Mouse (Mus musculus): ENCODE measurements around the gene Rhbdf1. TPM values are rescaled to one million over a fixed set of nuclear protein-coding genes. Genes with fewer than 3 reads are reported as not detected.

Gene Rhbdf1
- total RNA-seq, 2 experiments from 2014 or later: 5.0 TPM; not detected in 1

DNA sequence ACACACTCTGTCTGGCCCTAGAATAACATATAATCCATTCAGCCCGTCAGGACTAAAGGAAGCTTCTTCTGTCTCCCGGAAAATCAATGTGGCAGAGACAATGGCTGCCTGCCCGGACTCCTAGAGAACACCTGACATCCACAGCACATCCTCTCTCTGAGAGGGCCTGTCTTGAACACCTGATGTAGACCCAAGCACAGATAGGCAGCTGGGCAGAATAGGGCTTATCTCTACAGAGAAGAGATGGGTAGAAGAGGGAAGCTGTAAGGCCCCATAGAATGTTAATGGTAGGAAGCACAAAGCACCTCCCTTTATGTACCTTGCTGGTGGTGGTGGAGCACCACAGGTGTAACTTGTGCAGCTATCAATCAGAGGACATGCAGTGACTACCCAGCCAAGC is 20.1 kb upstream of the Rhbdf1 start:
- no peak for ATAC-seq (replicated peaks; ENCODE audit: low FRiP score, poor library complexity, severe bottlenecking)

DNA sequence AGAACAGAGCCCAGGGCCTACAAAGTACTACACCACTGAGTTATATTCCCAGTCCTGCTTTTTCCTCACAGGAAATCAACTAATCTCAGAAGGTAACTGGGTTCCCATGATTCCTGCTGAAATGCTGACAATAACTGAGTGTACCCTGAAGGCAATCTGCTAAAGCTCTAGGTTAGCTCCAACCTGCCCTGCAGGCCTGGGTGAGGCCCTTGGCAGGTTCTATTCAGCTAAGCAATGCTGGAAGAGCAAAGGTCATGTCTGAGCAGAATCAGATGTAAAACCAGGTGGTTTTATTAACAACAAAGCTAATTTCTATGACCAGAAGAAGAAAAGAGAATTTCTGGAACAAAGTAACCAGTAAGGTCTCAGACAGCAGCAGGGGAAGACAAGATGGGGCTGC is 19.3 kb upstream of the Rhbdf1 start:
- no peak for ATAC-seq (replicated peaks; ENCODE audit: low FRiP score, poor library complexity, severe bottlenecking)

DNA sequence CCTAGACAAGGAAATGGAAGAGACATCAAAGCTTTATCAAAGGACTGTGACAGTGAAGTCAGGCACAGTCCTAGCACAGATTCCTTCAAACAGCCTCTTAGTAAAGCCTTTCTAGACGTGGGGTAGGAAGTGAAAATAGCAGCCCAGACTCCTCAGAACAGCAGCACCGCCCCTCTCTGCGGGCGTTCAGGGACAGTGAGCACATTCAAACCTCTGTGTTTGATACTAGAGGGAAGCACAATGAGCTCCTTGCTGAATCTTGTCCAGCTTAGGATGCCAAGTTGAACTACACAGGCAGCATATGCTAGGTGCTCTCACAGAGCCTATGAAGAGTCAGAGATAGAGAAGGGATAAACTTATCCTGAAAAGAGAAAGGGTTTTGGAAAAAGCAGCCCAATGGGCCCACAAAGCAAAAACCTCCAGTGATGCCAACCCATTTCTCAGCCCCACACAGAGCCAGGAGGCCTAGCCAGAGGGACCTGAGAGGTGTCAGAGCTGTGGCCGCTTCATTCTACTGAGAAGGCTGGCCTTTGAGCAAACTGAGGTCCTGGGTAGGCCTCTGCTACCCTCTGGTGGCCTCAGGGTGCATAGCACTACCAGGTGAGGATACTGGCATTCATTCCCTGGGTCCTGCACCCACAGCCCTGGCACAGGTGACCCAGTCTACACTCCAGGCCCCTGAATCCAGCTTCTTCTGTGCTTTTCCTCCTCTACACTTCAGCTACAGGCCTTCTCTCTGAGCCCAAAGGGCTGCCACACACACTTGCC is 16.2 kb upstream of the Rhbdf1 start:
- peak; percentile 85 for ATAC-seq (replicated peaks; ENCODE audit: low FRiP score, poor library complexity, severe bottlenecking)

DNA sequence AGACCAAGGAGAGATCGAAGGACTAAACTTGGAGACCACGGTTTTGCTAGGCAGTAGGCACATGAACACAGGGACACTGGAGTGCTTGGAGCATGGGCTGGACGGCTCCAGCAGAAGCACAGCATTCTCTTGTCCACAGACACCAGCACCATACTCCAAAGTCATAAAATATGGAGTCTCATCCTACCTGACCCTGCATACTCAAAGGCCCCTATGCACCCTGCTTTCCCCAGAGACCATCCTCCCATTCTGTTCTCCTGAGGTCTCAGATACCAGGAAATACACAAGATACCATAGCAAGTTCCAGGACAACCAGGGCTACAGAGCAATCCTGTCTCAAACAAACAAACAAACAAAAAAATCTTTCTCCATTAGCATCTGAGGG is 15.3 kb upstream of the Rhbdf1 start:
- no peak for ATAC-seq (replicated peaks; ENCODE audit: low FRiP score, poor library complexity, severe bottlenecking)

DNA sequence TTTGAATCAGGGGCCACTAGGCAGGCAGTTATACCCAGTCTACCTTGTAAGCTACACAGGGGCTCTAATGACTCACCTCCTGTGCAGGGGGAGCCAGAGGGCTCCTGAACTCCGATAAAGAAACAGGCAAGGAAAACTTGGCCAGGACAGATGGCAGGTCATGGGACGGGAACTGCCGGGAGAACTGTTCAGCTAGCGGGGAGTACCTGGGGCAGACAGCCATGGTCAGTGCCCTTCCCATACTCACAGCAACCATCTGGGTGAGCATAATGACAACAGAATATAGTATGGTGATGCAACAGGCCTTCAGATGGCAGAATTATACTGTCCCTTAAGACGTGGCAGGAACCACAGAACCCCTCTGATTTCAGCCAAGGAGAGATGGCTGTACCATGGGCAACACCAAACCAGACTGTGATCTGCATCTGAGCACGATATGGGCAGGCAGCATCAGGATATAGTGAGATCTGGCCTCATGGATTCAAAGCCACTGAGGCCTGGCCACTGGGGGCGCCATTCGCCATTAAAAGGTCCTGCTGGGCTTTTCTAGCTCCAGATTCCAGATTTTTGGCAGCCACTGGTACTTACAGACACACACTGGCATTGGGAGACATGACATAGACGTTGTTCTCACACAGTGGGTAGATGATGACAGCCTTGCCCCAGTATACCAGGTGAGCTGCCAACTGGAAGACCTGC is 14.8 kb upstream of the Rhbdf1 start:
- ATAC-seq (replicated peaks; ENCODE audit: low FRiP score, poor library complexity, severe bottlenecking): no peak; the same call in 1 of the 2 replicates

DNA sequence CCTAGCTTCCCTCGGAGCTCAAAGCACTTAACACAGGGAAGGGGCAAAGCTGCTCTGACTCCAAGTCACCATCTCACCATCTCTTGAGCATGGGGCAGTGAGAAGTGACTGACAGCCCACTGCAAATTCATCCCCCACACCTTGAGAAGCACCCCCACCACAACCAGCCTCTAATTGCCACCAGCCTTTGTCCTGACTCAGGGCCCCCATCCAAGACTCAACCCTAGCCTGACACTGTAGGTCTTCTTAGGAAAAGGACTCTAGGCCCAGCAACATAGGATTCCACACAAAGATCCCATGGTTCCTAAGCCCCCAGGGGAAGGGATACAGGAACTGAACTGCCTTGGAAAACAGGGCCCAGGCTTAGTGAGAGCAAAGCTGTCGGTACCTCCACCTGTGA is 14.0 kb upstream of the Rhbdf1 start:
- ATAC-seq (replicated peaks; ENCODE audit: low FRiP score, poor library complexity, severe bottlenecking): no peak

DNA sequence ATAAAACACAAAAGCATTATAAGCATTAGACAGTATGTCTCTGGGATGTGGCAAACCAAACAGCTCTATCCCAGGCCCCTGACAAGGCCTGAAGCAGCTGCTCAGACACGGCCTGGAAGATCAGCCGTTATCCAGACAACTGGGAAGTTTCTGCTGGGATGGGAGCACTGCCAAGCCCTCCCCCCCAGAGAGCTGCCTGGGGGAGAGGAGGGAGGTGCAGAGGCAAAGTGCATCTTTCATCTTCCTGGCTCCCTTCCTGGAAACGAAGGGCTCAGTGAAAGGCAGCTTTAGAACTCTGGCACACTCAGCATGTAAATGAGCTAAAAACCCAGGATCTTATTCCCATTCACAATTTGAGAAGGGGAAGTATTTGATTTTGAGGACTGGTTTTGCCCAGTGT is 13.5 kb upstream of the Rhbdf1 start:
- no peak for ATAC-seq (replicated peaks; ENCODE audit: low FRiP score, poor library complexity, severe bottlenecking)

DNA sequence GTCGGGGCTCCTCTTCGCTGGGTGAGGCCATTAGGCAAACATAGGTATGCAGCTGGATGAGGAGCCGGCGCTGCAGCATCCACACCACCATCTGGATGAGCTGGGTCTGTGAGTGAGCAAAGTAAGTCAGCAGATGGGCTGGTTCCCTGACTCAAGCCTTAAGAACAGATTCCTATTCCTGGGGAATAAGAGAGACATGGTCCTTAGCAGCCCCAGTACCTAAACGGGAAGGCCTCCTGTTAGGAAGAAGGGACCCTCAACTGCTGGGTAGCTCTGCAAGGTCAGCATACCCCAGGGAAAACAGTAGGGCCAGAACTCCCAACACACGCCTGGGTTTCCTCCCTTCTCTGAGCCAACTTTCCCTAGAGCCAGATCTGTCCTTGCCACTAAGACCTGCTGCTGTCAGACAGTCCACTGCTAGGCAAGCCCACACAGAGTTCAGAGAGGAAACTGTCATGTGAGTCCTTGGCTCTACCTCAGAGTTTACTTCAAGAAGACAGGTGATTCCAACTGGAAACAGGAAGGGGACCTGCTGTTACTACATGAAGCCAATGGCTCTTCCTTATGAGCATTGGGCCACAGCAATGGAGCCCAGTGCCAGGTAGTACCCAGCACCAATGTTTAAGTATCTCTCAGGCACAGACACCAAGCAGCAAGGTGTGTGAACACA is 12.9 kb upstream of the Rhbdf1 start:
- ATAC-seq (replicated peaks; ENCODE audit: low FRiP score, poor library complexity, severe bottlenecking): no peak

DNA sequence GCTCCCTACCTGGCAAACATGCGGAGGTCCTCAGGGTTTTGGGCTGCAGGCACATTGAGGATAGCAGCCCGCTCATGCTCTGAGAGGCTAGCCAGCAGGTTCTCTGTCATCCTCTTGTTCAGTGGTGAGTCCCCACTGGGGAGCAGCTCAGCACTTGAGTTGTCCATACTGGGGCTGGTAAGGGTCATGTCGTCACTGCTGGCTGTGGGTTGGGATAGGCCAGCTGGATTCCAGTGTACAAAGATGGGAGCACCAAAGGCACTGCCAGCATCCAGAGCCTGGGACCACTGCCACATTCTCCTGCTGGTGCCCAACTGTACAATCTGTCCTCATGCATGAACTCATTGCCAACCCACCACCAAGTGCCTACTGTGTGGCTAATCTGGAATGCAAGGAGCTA is 11.8 kb upstream of the Rhbdf1 start:
- ATAC-seq (replicated peaks; ENCODE audit: low FRiP score, poor library complexity, severe bottlenecking): no peak

DNA sequence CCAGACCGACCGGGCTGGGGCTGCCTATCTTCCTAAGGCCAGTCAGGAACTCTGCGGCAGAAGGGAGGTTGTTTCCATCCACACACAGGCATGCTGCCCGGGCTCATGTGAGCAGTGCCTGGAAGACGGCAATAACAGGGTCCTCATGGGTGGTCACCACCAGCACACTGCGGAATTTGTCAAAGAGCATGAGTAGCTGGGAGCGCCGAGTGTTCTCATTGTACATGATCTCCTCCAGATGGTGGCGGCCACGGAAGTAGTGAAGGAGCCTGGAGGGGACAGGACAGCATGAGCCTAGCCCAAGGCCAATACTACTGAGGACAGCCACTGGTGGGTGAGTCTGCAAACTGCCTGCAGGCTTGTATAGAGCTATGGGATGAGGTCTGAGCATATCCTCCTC is 10.7 kb upstream of the Rhbdf1 start:
- ATAC-seq (replicated peaks; ENCODE audit: low FRiP score, poor library complexity, severe bottlenecking): no peak

DNA sequence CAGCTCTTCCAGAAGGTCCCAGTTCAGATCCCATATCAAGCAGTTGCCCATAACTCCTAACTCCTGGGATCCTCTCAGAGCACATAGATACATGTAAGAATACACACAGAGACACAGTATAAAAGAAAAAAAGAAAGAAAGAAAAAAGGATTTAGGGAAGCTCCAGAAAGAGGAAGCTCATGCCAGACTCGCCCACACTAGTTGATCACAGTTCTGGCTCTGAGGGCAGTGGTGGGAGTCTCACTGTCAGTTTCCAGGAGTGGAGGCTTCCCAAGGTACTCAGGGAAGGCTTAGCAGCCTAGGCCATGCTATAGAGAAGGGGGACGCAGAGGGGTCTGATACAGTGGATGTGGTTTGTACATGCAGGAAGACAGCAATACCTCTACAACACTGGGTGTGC is 9.0 kb upstream of the Rhbdf1 start:
- ATAC-seq (replicated peaks; ENCODE audit: low FRiP score, poor library complexity, severe bottlenecking): no peak

DNA sequence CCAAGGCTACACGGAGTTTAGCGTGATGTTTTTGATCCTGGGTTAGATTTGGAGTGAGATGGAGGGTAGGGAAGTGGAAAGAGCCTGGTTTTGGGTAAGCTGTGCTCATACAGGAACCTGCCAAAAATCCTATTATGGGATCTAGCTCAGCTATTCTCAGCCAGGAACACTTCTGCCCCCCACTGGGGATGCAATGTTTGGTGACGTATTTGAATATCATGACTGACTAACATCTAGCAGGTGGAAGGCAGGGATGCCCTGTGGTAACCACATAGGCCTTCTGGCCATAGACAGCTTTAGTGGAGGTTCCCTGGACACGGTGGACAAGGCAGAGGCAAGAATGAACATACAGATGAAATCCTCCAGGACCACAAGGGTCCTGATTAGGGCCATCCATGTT is 8.1 kb upstream of the Rhbdf1 start:
- ATAC-seq (replicated peaks; ENCODE audit: low FRiP score, poor library complexity, severe bottlenecking): no peak

DNA sequence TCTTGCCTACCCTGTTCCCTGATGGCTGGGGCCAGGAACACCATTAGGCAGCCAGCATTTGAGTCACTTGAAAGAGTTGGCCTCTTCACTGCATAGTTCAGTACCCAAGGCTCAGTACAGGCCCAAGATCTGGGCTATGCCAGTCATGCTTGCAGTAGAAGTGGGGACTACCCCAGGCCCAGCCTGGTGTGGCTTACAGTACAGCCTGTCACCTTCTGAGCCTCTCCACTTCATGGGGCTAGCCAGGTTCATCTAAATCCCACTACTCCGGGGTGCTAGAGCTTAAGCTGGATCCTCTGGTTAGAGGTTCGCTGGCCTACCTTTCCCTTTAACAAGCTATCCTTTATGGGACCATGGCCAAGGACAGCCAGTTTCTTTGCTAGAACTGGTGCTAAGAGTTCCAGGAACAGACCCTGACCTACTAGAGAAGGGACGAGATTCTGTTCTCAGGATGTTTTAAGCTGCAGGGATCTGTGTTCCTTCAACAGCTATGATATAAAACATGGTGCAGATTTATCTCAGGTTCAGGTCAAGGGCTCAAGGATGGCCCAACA is 6.3 kb upstream of the Rhbdf1 start:
- no peak for ATAC-seq (replicated peaks; ENCODE audit: low FRiP score, poor library complexity, severe bottlenecking)

DNA sequence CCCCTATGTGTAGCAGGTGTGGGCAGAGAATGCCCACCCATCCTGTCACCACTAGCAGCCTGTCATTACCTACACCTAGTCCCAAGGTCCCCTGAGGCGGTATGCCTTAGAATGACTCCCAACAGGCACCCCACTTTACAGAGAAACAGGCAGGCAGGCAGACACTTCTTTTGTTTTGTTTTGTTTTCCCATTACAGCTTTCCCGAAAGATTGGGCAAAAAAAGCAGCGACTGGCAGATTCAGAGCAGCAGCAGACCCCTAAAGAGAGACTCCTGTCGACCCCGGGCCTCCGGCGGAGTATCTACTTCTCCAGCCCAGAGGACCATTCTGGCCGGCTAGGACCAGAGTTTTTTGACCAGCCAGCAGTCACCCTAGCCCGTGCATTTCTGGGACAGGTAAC is 5.5 kb upstream of the Rhbdf1 start:
- no peak for ATAC-seq (replicated peaks; ENCODE audit: low FRiP score, poor library complexity, severe bottlenecking)

DNA sequence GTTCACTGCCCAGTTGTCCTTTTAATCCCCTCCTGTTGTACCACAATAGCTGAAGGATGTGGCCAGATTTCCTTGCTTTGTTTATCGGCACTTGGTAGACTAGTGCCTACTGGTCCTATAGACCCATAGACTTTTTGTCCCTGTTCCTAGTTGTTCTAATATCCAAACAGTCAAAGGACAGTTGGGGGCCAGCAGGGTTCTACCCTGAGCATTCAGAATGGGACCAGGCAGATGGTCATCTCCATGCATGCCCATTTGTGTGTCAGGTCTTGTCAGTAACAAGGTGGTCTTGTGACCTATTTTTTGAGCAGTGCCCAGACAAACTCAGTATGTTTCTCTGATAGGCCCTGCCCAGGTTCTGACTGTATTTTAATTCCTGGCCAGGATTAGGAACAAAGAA is 4.9 kb upstream of the Rhbdf1 start:
- ATAC-seq (replicated peaks; ENCODE audit: low FRiP score, poor library complexity, severe bottlenecking): no peak

DNA sequence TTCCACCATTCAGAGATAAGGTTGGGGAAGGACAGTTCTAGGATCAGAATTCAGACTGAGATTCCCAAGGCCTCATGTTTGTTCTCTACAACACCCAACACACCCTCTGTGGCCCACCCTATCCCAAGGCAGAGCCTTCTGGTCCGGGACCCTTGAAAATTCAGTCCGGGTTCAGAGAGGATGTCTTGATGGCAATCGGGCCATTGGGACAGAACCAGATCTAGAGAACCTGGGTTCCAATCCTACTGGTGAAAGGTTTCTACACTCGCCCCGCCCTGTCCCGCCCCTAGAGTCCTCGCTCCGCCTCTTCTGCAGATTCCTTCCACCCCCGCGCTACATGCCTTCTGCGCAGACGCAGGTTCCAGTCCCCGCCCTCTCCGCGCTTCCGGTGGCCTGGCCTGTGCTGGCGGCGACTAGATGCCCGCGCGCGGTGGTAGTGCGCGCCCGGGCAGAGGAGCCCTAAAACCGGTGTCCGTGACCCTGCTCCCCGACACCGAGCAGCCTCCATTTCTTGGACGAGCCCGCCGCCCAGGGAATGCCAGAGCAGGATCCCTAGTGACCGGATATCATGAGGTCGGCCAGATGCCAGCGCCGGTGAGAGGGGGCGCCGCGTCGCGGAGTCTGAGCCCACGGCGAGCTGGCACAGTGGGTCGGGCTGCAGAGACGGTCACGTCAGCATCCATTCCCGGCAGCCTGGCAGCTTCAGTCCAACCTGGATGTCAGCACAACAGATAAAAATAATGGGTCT is 4.2 kb upstream of the Rhbdf1 start, which contains the start of gene Mpg:
Mpg (plus strand) TSS at position 382 of the 748 bp plus-strand sequence.
- peak; percentile 91 for ATAC-seq (replicated peaks; ENCODE audit: low FRiP score, poor library complexity, severe bottlenecking)

DNA sequence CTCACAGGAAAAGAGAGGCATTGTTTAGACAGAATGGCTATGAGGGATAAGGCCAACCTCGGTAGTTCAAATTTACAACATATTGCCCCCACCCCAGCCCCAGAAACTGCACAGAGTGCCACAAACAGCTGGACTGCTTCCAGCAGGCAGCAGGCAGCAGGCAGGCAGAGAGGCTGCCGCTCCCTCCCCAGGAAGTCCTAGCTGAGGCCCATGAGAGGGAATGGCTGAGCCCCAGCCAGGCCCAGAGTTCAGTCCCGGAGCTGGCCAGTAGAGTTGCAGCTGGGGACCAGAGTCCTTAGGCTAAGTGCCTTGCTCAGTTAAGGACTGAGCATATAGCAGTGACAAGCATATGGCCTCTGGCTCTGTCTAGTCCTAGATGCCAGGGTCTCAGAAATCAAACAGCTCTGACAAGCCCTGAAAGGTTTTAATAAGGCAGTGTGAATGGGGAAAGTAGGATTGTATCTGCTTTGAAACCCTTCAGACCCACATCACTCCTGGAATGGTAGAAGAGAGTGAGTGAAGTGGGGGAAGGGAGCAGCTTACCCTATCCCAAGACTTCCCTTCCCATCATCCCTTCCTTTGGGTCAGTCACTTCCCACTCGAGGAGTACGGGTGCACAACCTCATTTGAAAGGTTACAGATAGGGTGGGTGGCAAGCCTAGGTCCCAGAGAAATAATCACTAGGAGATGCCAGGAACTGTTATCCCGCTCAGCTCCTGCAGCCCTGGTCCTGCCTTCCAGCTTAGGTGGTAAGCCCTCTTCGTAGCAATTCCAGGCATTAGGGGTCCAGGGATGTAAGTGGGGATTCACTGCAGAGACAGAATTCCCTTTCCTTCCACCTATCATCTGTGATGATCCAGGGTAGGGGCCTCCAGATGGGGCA is 3.4 kb upstream of the Rhbdf1 start:
- no peak for ATAC-seq (replicated peaks; ENCODE audit: low FRiP score, poor library complexity, severe bottlenecking)

DNA sequence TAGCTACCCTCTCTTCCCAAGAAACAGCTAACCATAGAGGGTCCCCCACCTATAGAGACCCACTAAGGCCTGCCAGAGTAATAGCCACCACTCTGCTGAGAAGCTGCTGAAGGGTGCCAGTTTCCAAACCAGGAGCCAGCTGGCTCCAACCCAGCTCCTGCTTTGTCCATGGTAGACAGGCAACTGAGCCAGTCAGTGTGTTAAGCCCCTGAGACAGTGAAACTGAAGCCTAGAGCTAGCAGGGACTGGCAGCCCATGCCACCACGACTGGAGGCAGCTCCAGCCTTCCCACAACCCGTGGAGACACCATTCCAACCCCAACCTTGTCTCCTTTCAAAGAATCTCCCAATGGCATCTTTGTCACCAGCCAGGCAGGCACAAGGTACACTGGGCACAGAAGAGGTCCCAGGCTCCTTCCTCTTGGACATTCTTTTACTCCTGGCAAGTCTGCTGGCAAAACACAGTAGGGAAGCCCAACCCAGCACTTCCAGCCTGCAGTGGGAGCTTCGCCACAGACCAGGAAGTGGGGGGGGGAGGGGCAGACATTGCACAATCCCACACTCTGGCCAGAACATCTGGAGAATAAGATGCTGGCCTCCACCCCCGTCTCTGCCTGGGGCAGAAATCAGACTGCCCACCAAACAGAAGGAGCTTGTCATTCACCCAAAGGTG is 2.5 kb upstream of the Rhbdf1 start:
- ATAC-seq (replicated peaks; ENCODE audit: low FRiP score, poor library complexity, severe bottlenecking): no peak

All from erythroid progenitor cell, adult 5-6 weeks (primary cell).